Mouse (Mus musculus): Measurements from ENCODE around the gene Aarsd1. TPM values are rescaled to one million over a fixed set of nuclear protein-coding genes. Genes with fewer than 3 reads are reported as not detected.
A peak's percentile ranks its signal among the peaks of the same experiment; 100 is the strongest.
"Not testable (repeated sequence)": the region's sequence is repeated elsewhere in the genome, so short reads cannot be mapped to it uniquely, and the experiment has no call there.

The Aarsd1 gene
- total RNA-seq (2021) = 10 to 100 TPM; 38.7 to 40.1 TPM

DNA sequence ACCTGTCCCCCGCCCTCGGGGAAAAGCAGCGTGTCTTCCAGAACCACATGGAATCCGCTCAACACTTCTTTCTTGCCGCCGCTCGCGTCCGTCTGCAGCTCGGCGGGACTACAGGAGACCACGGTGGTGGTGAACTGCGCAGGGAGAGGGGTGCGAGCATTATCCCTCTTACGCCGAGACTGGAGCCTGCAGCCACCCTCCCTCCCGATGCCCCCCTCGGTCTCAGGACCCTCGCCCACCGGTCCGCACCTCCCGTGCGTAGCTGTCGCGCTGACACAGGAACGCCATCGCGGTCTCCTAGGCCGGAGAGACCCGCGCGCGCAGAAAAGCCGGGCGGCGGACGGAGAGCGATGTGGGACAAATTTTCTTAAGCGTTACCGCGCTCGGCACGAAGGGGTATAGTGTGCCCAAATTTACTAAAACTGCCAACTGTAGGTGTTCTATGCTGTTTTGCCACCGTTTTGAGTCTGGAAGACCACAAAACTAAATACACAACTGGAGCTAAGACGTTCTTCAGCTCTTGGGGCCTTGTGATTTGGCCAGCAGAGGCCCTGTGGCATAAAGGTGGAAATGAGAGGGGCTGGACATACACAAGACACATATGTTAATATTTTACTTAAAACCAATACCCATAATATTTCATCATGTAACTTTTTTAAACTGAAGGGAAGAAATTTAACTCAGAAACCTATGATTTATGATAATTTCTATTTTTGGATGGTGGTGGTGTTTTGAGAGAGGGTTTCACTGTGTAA is at the start of gene Aarsd1:
Aarsd1 (minus strand) TSS at position 515 of the 755 bp plus-strand sequence.
- intact Hi-C loops (cut with DNase I) = loop anchor here (10.0 kb wide), 1 partner anchor 322 kb away; the partner anchor contains the start of gene Psmc3ip

DNA sequence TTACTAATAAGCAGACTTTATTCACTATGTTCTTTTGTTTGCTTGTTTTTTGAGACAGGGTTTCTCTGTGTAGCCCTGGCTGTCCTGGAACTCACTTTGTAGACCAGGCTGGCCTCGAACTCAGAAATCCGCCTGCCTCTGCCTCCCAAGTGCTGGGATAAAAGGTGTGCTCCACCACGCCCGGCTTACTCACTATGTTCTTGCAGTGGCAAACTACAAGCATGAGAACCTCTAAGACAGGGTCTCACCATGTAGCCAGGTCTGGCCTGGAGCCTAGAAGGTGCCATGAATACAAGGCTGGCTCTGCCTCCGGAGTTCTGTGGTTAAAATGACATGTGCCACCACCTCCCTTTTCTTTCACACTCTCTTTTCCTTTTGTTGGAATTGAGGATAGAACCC is 49.1 kb upstream of the Aarsd1 start:
- DNase-seq (ENCODE audit: low spot score in 2 of 2) = not testable (repeated sequence)
- intact Hi-C loops (cut with DNase I) = loop anchor here (2.0 kb wide), 1 partner anchor 86 kb away; the partner anchor contains the start of gene Nbr1

More for the DNA sequence above, at the start of gene Aarsd1:
- peak; percentile 89 to 91 for DNase-seq (ENCODE audit: low spot score in 2 of 2)

- DNase-seq (ENCODE audit: low spot score in 2 of 2) = peak; percentile 57
- intact Hi-C loops (cut with DNase I) = loop anchor here (2.0 kb wide), 1 partner anchor 87 kb away; the partner anchor contains the start of gene Nbr1
Measured at GRCm38 (mm10) chr11:101465869-101466551, 48.6 kb upstream of the Aarsd1 start, which contains the start of gene Vat1. TSS of gene Vat1 (minus strand) at chr11:101466230.

DNA sequence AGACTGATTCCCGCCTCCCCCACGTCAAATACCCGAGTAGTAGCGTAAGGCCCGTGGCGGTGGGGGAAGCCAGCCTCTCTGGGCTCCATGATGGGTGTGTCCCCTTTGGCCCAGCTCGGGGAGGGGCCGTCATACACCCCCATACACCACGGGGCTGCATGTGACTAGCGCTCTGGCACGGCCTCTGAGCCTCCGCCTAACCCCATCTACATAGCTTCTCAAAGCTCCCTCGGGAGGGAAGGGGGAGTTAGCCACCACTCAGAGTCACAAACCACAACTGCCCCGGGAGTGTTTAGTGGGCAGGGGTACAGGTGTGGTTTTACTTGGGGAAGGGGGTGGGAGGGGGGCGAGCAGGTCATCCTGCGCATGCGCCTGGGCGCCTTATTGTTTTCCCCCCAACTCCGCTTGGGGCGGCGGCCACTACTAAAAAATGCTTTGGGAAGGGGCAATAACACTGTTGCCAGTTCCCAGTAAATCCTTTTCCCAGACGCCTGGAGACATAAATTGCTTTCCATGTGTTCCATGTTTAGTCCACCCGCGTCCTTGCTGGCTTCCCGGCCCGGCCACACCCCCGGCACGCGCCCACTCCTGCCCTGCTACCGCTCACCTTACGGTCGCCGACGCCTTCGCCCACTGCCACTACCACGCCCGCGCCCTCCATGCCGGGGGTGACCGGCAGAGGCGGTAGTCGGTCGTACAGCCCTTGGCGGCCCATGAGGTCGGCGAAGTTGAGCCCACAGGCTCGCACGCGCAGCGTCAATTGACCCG is 47.9 kb upstream of the Aarsd1 start:
- DNase-seq (ENCODE audit: low spot score in 2 of 2) = no peak
- intact Hi-C loops (cut with DNase I) = no loop called here

DNA sequence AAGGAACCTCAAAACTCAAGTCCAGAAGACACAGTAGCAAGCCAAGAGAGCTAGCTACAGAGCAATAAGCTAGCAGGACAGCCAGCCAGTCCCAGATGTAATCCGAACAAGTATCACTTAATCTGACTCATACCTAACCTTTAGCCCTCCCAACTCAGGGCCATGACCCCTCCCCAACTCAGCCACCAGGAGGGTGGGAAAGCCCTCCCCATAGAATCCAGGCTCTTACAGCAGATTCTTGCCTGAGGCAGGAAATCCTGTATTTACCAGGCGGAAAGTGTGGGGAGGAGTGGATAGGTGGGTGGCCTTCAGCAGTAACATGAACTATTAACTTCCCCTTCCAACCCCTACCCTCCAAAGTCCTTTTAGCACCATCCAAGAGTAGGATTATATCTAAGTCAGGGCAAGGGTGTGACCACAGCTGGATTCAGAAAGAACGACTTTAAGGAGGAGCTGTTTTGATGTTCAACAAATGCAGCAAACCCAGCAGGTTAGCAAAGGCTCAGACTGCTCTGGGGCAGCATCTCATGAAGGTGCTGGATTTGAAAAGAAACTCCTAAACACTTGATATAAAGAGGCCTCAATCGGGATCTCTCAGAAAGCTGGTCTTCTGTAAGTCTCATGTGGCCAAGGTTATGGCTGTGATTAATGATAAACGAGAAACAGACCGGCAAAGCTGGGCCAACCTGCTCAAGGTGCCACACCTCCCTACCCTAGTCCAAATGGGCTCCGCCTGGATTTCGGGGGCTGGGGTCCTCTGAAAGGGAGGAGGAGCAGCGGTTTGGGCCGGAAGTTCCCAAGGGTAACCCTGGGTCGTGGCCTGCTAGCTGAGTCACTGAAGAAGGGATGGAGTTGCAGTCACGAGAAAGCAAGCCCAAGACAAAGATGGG is 47.0 kb upstream of the Aarsd1 start, which contains the start of gene Rnd2:
Rnd2 (plus strand) TSS at position 789 of the 890 bp plus-strand sequence.
- intact Hi-C loops (cut with DNase I) = no loop called here

DNA sequence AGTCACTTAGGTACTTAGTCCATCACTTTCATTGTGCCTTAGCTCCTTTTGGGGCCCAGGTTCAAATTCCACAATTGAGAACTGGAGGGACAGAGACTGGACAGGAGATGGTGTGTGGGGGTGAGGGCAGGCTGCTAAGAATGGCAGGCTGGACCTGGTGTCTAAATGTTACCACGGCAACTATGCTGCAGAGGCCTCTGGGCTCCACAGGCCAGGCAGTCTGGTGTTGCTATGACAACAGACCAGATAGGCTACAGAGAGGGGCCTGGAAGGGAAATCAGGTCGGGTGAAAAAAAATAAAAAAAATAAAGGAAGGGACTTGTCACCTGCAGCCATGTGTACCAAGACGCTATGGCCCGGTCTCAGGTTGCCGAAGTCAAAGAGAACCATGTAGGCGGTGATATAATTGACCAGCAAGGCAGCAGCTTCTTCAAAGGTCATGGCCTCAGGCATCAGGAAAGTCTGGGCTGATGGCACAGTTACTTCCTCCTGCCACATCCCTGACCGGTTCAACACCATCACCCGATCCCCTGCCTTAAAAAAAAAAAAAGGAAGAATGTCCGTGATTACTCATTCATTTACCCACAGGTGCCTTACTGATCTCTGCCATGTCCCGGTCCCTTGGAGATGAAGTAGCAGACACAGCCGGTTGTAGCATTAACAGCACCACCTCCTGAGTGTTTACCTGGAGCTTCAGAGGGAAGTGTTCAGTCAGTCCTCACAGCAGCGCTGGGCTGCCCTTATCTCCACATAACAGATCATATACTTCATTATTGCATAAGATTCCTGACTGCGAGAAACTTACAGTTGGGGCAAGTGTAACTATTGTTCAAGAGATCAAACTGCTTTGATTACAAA is 45.4 kb upstream of the Aarsd1 start:
- no peak for DNase-seq (ENCODE audit: low spot score in 2 of 2)
- intact Hi-C loops (cut with DNase I) = no loop called here

More for the DNA sequence above, 47.0 kb upstream of the Aarsd1 start, which contains the start of gene Rnd2:
- no peak for DNase-seq (ENCODE audit: low spot score in 2 of 2)

- DNase-seq (ENCODE audit: low spot score in 2 of 2) = no peak
- intact Hi-C loops (cut with DNase I) = no loop called here
Measured at GRCm38 (mm10) chr11:101462141-101462540, 44.7 kb upstream of the Aarsd1 start.

GRCm38 (mm10) chr11:101460321-101460720 is 42.9 kb upstream of the Aarsd1 start:
- intact Hi-C loops (cut with DNase I) = no loop called here
- DNase-seq (ENCODE audit: low spot score in 2 of 2) = no peak

DNA sequence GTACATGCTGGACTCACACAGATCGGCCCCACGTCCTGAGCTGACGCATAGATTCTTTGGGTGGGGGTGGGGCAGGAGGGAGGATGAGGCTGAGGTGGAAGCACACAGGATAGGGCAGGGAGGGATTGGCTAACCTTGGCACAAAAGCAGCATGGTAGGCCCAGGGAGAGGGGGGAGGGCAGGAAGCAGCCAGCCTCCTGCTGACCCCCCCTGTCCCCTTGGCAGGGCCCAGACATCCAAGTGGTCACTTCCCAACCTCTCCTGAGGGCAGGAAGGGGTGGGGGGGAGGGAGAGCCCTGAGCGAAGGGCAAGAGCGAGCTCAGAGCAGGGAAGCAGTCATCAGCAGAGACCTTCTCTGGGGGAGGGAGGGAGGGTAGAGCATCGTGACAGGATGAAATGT is 42.3 kb upstream of the Aarsd1 start:
- intact Hi-C loops (cut with DNase I) = no loop called here
- no peak for DNase-seq (ENCODE audit: low spot score in 2 of 2)

- intact Hi-C loops (cut with DNase I) = no loop called here
- no peak for DNase-seq (ENCODE audit: low spot score in 2 of 2)
Measured at GRCm38 (mm10) chr11:101458217-101458616, 40.8 kb upstream of the Aarsd1 start.

- no peak for DNase-seq (ENCODE audit: low spot score in 2 of 2)
- intact Hi-C loops (cut with DNase I) = no loop called here
Measured at GRCm38 (mm10) chr11:101457631-101458030, 40.2 kb upstream of the Aarsd1 start.

DNA sequence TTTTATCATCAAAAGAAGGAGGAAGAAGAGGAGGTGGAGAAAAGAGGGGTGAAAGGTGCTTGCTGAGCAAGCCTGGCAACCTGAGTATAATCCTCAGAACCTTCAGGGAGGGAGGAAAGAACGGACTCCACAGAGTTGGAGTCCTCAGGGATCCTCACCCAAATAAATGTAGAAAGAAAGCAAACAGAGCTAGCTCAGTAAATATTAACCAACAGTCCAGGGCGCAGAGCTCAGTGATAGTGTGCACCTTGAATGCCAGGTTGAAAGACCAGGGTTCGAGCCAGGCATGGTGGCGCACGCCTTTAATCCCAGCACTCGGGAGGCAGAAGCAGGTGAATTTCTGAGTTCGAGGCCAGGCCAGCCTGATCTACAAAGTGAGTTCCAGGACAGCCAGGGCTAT is 38.2 kb upstream of the Aarsd1 start:
- intact Hi-C loops (cut with DNase I) = no loop called here
- no peak for DNase-seq (ENCODE audit: low spot score in 2 of 2)

DNA sequence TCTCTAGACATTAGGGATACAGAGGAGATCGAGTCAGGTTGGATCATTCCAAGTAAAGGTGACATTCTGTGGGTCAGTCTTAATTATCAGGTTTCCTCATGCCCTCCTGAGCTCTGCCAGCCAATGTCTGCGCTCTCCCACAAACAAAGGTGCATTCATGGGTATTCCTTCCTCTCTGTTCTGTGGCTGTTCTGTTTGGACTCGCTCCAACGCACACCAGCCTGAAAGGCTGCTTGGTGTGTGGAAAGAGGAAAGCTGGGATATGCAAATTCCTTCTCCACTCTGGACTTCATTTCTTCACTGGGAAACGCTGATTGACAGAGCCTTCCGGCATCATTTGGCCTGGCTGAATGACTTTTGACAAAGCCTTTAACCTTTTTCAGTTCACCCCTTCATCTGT is 37.3 kb upstream of the Aarsd1 start:
- intact Hi-C loops (cut with DNase I) = no loop called here

DNA sequence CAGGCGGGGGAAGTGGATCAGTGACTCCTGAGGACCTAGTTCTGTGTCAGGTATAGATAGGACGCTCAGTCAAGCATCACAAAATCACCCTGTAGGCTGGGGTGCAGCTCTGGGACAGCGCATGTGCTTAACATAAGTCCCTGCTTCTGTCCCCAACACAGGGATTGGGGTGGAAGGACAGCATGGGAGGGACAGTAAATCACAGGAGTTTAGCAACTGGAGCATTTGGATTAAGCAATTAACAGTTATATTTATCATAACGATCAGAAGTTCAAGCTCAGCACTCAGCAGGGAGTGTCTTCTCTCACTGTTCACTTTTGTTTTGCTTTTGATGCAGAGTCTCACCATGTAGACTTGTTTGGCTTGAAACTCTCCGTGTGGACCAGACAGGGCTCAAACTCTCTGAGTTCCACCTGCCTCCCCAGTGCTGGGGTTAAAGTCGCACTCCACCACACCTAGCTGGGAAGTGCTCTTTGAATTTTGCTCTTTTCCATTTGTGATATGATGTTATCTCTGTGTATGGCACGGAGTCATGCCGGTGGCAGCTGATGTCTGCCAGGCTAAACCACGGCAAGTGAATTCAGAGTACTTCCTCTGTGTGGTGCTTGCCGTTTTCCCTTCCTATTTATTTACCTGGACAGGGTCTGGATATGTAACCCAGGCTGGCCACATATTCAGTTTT is 34.8 kb upstream of the Aarsd1 start:
- no peak for DNase-seq (ENCODE audit: low spot score in 2 of 2)
- intact Hi-C loops (cut with DNase I) = no loop called here

More for the DNA sequence above, 37.3 kb upstream of the Aarsd1 start:
- no peak for DNase-seq (ENCODE audit: low spot score in 2 of 2)

GRCm38 (mm10) chr11:101451536-101451935 is 34.1 kb upstream of the Aarsd1 start:
- DNase-seq (ENCODE audit: low spot score in 2 of 2) = no peak
- intact Hi-C loops (cut with DNase I) = no loop called here

GRCm38 (mm10) chr11:101450394-101450793 is 33.0 kb upstream of the Aarsd1 start:
- intact Hi-C loops (cut with DNase I) = no loop called here
- DNase-seq (ENCODE audit: low spot score in 2 of 2) = no peak

DNA sequence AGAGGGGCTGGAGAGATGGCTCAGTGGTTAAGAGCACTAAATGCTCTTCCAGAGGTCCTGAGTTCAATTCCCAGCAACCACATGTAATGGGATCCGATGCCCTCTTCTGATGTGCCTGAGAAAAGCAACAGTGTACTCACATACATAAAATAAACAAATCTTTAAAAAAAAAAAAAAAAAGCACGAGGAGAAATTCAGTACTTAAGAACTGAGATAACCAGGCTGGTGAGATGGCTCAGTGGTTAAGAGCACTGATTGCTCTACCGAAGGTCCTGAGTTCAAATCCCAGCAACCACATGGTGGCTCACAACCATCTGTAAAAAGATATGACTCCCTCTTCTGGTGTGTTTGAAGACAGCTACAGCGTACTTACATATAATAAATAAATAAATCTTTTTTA is 32.2 kb upstream of the Aarsd1 start:
- DNase-seq (ENCODE audit: low spot score in 2 of 2); intact Hi-C loops (cut with DNase I): not testable (repeated sequence)

Data from left cerebral cortex, postnatal 25 days (tissue).